Comparison of ENCODE assay signal across 29 mouse cellular contexts in the genomic region with DNA sequence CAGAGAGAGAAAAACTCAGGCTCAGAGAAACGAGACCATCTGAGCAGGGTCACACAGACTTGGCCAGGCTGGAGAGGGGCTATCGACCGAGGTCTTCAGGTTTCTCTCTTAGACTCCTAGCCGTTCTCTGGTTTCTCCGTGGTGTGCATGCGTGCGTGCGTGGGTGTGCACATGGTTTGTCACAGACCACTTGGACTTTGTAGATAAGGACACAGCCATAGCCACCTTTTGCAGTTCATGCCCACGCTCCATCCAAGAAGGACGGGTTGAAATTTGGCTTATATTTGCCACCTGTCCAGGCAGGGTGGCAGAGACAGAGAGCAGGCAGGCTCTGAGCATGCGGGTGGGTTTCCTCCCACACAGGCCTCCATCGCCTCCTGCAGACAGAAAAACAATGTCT. TPM values are rescaled to one million over a fixed set of nuclear protein-coding genes. Genes with fewer than 3 reads are reported as not detected.
A peak's percentile ranks its signal among the peaks of the same experiment; 100 is the strongest.
DNase-seq lines count a peak whose midpoint lies in the region; ATAC-seq and TF ChIP-seq lines count a peak whose summit lies in the region.
"Had no signal": no experiment of that assay in that cellular context is flagged by ENCODE, and none has a peak within 500 bp of the region (broad histone marks: within the 10 kb centered on the region; RNA-seq: fewer than 3 reads in every experiment).

No protein-coding gene starts in this region.

- no peak overlapping the region for H3K27ac ChIP-seq in heart, embryonic 13.5 days (replicated peaks)
- peak overlapping the region; percentile 63; the same call in 1 of the 2 replicates for H3K27ac ChIP-seq in lung, embryonic 16.5 days (ENCODE audit: low read length)
- H3K27ac ChIP-seq in embryonic facial prominence, embryonic 10.5 days (replicated peaks) = peak overlapping the region; percentile 49
- H3K27ac ChIP-seq: heart, embryonic 15.5 days; hindbrain, embryonic 14.5 days; kidney, embryonic 15.5 days; layer of hippocampus, adult 2 months; limb, embryonic 15.5 days; liver, embryonic 13.5 days; macrophage; stomach, embryonic 15.5 days had no signal

- TF ChIP-seq CTCF in lung, adult 2 months (IDR thresholded peaks at IDR 0.05; ENCODE audit: insufficient read depth, low read length) = no peak
- no peak for TF ChIP-seq CTCF in E14TG2a.4 (conservative IDR thresholded peaks at IDR 0.05; ENCODE audit: low read length)

- peaks cover 37% of the 10 kb centered on the region for H3K27me3 ChIP-seq in heart, embryonic 13.5 days (replicated peaks)
- no peaks in the 10 kb centered on the region for H3K27me3 ChIP-seq in lung, embryonic 16.5 days (ENCODE audit: control insufficient read depth, insufficient read depth, low read depth, low read length)
- peaks cover 17% of the 10 kb centered on the region for H3K27me3 ChIP-seq in E14TG2a.4 (ENCODE audit: insufficient read depth, low read length)
- H3K27me3 ChIP-seq in embryonic facial prominence, embryonic 10.5 days (replicated peaks; ENCODE audit: low read depth, poor library complexity, severe bottlenecking) = peaks cover 50% of the 10 kb centered on the region
- H3K27me3 ChIP-seq: limb, embryonic 15.5 days; stomach, embryonic 15.5 days had no signal

- H3K9me3 ChIP-seq in heart, embryonic 13.5 days = peaks cover under 1% of the 10 kb centered on the region; the same call in 1 of the 2 replicates
- H3K9me3 ChIP-seq in lung, embryonic 16.5 days (ENCODE audit: control insufficient read depth, low read length) = no peaks in the 10 kb centered on the region
- H3K9me3 ChIP-seq in E14TG2a.4 (ENCODE audit: low read length) = peaks cover 4% of the 10 kb centered on the region
- no peaks in the 10 kb centered on the region; the same call in 1 of the 2 replicates for H3K9me3 ChIP-seq in embryonic facial prominence, embryonic 10.5 days
- H3K9me3 ChIP-seq: heart, embryonic 15.5 days; kidney, embryonic 15.5 days; liver, embryonic 13.5 days; stomach, embryonic 15.5 days had no signal

- H3K36me3 ChIP-seq in heart, embryonic 13.5 days = no peaks in the 10 kb centered on the region
- H3K36me3 ChIP-seq in lung, embryonic 16.5 days (ENCODE audit: control insufficient read depth, insufficient read depth, low read length) = no peaks in the 10 kb centered on the region
- H3K36me3 ChIP-seq in E14TG2a.4 (ENCODE audit: insufficient read depth, low read length) = no peaks in the 10 kb centered on the region
- no peaks in the 10 kb centered on the region for H3K36me3 ChIP-seq in embryonic facial prominence, embryonic 10.5 days (replicated peaks)
- H3K36me3 ChIP-seq: heart, embryonic 15.5 days; kidney, embryonic 15.5 days; limb, embryonic 15.5 days; liver, embryonic 13.5 days; stomach, embryonic 15.5 days had no signal

- no peak for TF ChIP-seq POLR2A in lung, adult 2 months (IDR thresholded peaks at IDR 0.05; ENCODE audit: borderline replicate concordance, extremely low read depth, low read depth, low read length)

- H3K9ac ChIP-seq in heart, embryonic 13.5 days = 0 out of 2 replicates have a peak overlapping the region, but pooled peaks have one; percentile 28
- no peak overlapping the region for H3K9ac ChIP-seq in lung, embryonic 16.5 days (ENCODE audit: low read length)
- H3K9ac ChIP-seq: heart, embryonic 15.5 days; hindbrain, embryonic 14.5 days; kidney, embryonic 15.5 days; limb, embryonic 15.5 days; liver, embryonic 13.5 days; stomach, embryonic 15.5 days had no signal

- no peak overlapping the region for H3K4me2 ChIP-seq in heart, embryonic 13.5 days
- no peak overlapping the region for H3K4me2 ChIP-seq in lung, embryonic 16.5 days (ENCODE audit: low read depth, low read length)
- H3K4me2 ChIP-seq: heart, embryonic 15.5 days; hindbrain, embryonic 14.5 days; kidney, embryonic 15.5 days; limb, embryonic 15.5 days; liver, embryonic 13.5 days; stomach, embryonic 15.5 days had no signal

- ATAC-seq in heart, embryonic 13.5 days (ENCODE audit: extremely low read depth, insufficient number of reproducible peaks, low FRiP score, low TSS enrichment) = no peak
- no peak for ATAC-seq in lung, embryonic 16.5 days (ENCODE audit: low read depth)
- ATAC-seq: activated CD4-positive, CD25-positive, alpha-beta regulatory T cell, adult 4 months; forebrain, embryonic 14.5 days had no signal

- H3K4me3 ChIP-seq in heart, embryonic 13.5 days = no peak overlapping the region
- no peak overlapping the region for H3K4me3 ChIP-seq in lung, embryonic 16.5 days (ENCODE audit: low read length)
- H3K4me3 ChIP-seq in lung, adult 2 months (replicated peaks; ENCODE audit: extremely low read depth, low read depth, low read length) = no peak overlapping the region
- H3K4me3 ChIP-seq in E14TG2a.4 (replicated peaks; ENCODE audit: low read length) = peak overlapping the region; percentile 60
- no peak overlapping the region for H3K4me3 ChIP-seq in embryonic facial prominence, embryonic 10.5 days
- H3K4me3 ChIP-seq: erythroblast, embryonic 14.5 days; heart, embryonic 15.5 days; kidney, embryonic 15.5 days; layer of hippocampus, adult 2 months; limb, embryonic 15.5 days; liver, embryonic 13.5 days; stomach, embryonic 15.5 days had no signal

- WGBS in heart, embryonic 13.5 days = 62% methylated on average over 12 of the region's 12 CpGs
- 61% methylated on average over 12 of the region's 12 CpGs for WGBS in lung, embryonic 16.5 days
- WGBS in lung, adult 2 months = 70% methylated on average over 12 of the region's 12 CpGs
- WGBS in embryonic facial prominence, embryonic 10.5 days = 61% methylated on average over 12 of the region's 12 CpGs

- DNase-seq in heart, adult 9 months (ENCODE audit: low spot score in 2 of 2) = no peak
- DNase-seq in lung, adult 2 months = no peak
- no peak for DNase-seq in embryonic facial prominence, embryonic 10.5 days (ENCODE audit: low spot score)
- DNase-seq: adrenal gland, adult 2 months; adrenal gland, postnatal 36 days; B cell, adult 2 months; cerebellum, adult 18-20 months; cerebellum, postnatal 10 days; gastrocnemius, postnatal 25 days; heart, adult 11 months; kidney, adult 11 months; kidney, postnatal 36 days; left cerebral cortex, postnatal 4 days; liver, embryonic 13.5 days; lung, adult 18-20 months; right cerebral cortex, postnatal 25 days had no signal

- peaks cover 13% of the 10 kb centered on the region for H3K4me1 ChIP-seq in heart, embryonic 13.5 days
- peaks cover 15% of the 10 kb centered on the region for H3K4me1 ChIP-seq in lung, embryonic 16.5 days (replicated peaks; ENCODE audit: control insufficient read depth, insufficient read depth, low read length)
- no peaks in the 10 kb centered on the region for H3K4me1 ChIP-seq in lung, adult 2 months (ENCODE audit: control insufficient read depth, insufficient read depth, low read length)
- H3K4me1 ChIP-seq in E14TG2a.4 (replicated peaks; ENCODE audit: low read depth, low read length) = peaks cover 63% of the 10 kb centered on the region
- H3K4me1 ChIP-seq in embryonic facial prominence, embryonic 10.5 days = peaks cover 37% of the 10 kb centered on the region
- H3K4me1 ChIP-seq: heart, embryonic 15.5 days; liver, embryonic 13.5 days; stomach, embryonic 15.5 days had no signal

RNA-seq across cellular contexts. Expression of a gene that starts 30.2 kb away (rescaled TPM):
- polyA plus RNA-seq in heart, embryonic 13.5 days (2015; fragmentation: Nextera tagmentation; extraction: Ambion mirVana) = 3.0 and 3.2 TPM in 2 replicates
- 4.8 and 6.0 TPM in 2 replicates for polyA plus RNA-seq in lung, embryonic 16.5 days (2015; fragmentation: Nextera tagmentation; extraction: Ambion mirVana)
- 58.2 and 84.6 TPM in 2 replicates for polyA plus RNA-seq in lung, adult 2 months (2012; rRNA removed)
- 3.2 and 3.7 TPM in 2 replicates for polyA plus RNA-seq in embryonic facial prominence, embryonic 10.5 days (2016; fragmentation: Nextera tagmentation; extraction: Ambion mirVana)

RNA-seq across cellular contexts. Expression of a gene that starts 30.5 kb away (rescaled TPM):
- polyA plus RNA-seq in heart, embryonic 13.5 days (2015; fragmentation: Nextera tagmentation; extraction: Ambion mirVana) = 0.11 and 0.32 TPM in 2 replicates
- 0.77 and 1.4 TPM in 2 replicates for polyA plus RNA-seq in lung, embryonic 16.5 days (2015; fragmentation: Nextera tagmentation; extraction: Ambion mirVana)
- polyA plus RNA-seq in lung, adult 2 months (2012; rRNA removed) = 1.3 and 1.4 TPM in 2 replicates
- 0.18 and 0.37 TPM in 2 replicates for polyA plus RNA-seq in embryonic facial prominence, embryonic 10.5 days (2016; fragmentation: Nextera tagmentation; extraction: Ambion mirVana)
- polyA plus RNA-seq: liver, embryonic 13.5 days had no signal

RNA-seq across cellular contexts. Expression of a gene that starts 48.4 kb away (rescaled TPM):
- 4.4 and 4.8 TPM in 2 replicates for polyA plus RNA-seq in heart, embryonic 13.5 days (2015; fragmentation: Nextera tagmentation; extraction: Ambion mirVana)
- polyA plus RNA-seq in lung, embryonic 16.5 days (2015; fragmentation: Nextera tagmentation; extraction: Ambion mirVana) = 3.8 and 4.7 TPM in 2 replicates
- 0.11 and 6.3 TPM in 2 replicates for polyA plus RNA-seq in lung, adult 2 months (2012; rRNA removed)
- 7.6 and 9.6 TPM in 2 replicates for polyA plus RNA-seq in embryonic facial prominence, embryonic 10.5 days (2016; fragmentation: Nextera tagmentation; extraction: Ambion mirVana)
- polyA plus RNA-seq: activated CD4-positive, CD25-positive, alpha-beta regulatory T cell, adult 4 months; adrenal gland, adult 2 months; erythroblast, embryonic 14.5 days; macrophage had no signal
